Mouse (Mus musculus) liver, postnatal 0 days (tissue): ENCODE results near the gene Chrm4. TPM values are rescaled to one million over a fixed set of nuclear protein-coding genes. Genes with fewer than 3 reads are reported as not detected.
A peak's percentile ranks its signal among the peaks of the same experiment; 100 is the strongest.

Source experiments
- ATAC-seq: fragments of 200-750 bp; cut with Nextera tagmentation; 2 replicates; pipeline ENCODE4 v1.8.0; 2017; ENCODE audit warnings: mild to moderate bottlenecking, moderate library complexity
- DNase-seq: peaks from one replicate; pipeline ENCODE4 v3.0.0-alpha.2; 2016
- H3K27ac ChIP-seq: fragments of 300-500 bp; sonication (generic); 2 replicates; pipeline ENCODE4 v1.5.1; 2014; ENCODE audit warnings: antibody characterized with exemption, moderate library complexity, mild to moderate bottlenecking, low read depth
- H3K27me3 ChIP-seq: fragments of 300-500 bp; sonication (generic); 2 replicates; pipeline ENCODE4 v1.6.1; 2014; ENCODE audit warnings: low read length, control low read depth, mixed read lengths; ENCODE audit not compliant: insufficient read depth
- H3K36me3 ChIP-seq: fragments of 300-500 bp; sonication (generic); replicated peaks from 2 replicates; pipeline ENCODE4 v1.6.1; 2014; ENCODE audit warnings: mild to moderate bottlenecking, control low read depth, low read length, moderate library complexity, mixed read lengths; ENCODE audit not compliant: insufficient read depth
- H3K4me1 ChIP-seq: fragments of 300-500 bp; sonication (generic); 2 replicates; pipeline ENCODE4 v1.6.1; 2014; ENCODE audit warnings: antibody characterized with exemption, mild to moderate bottlenecking, control low read depth; ENCODE audit not compliant: insufficient read depth
- H3K4me2 ChIP-seq: fragments of 300-500 bp; sonication (generic); 2 replicates; pipeline ENCODE4 v1.6.1; 2014; ENCODE audit warnings: low read depth, mild to moderate bottlenecking, low read length, moderate library complexity, mixed read lengths
- H3K4me3 ChIP-seq: fragments of 300-500 bp; sonication (generic); 2 replicates; pipeline ENCODE4 v1.5.1; 2014; ENCODE audit warnings: low read depth, low read length
- H3K9ac ChIP-seq: fragments of 300-500 bp; sonication (generic); replicated peaks from 2 replicates; pipeline ENCODE4 v1.6.1; 2014; ENCODE audit warnings: mild to moderate bottlenecking, moderate library complexity
- H3K9me3 ChIP-seq: fragments of 300-500 bp; sonication (generic); 2 replicates; pipeline ENCODE4 v1.6.1; 2016; ENCODE audit warnings: mild to moderate bottlenecking, control low read depth, low read length, mixed read lengths
- CTCF ChIP-seq: sonication (generic); IDR thresholded peaks from 2 replicates; pipeline ENCODE4 v1.5.1; 2016; ENCODE audit warnings: antibody characterized with exemption, low read depth
- EP300 ChIP-seq: IDR thresholded peaks from 2 replicates; pipeline ENCODE4 v1.6.1; 2016; ENCODE audit warnings: antibody characterized with exemption, low read depth, mild to moderate bottlenecking
- WGBS: fragments of 180-500 bp; shearing (Covaris S2); extraction: QIAGEN DNeasy Blood & Tissue Kit; methylation state at CpG from one replicate; pipeline ENCODE4 v1.1.7; 2014; ENCODE audit not compliant: insufficient replicate concordance; 5-methylcytosine and 5-hydroxymethylcytosine counted together
- polyA plus RNA-seq: library from polyadenylated mRNA; unstranded; fragments of >200 nt; fragmentation: Nextera tagmentation; extraction: Ambion mirVana; gene quantifications from 2 replicates; pipeline ENCODE4 v1.2.1, GENCODE M21; 2015

The Chrm4 gene
- polyA plus RNA-seq, 1 experiment from 2014 or later, result not detected

- no peak for ATAC-seq
- Histone ChIP-seq H3K4me3 (no peak overlapping the region), H3K9ac (no peak overlapping the region), H3K27ac (no peak overlapping the region), H3K4me2 (no peak overlapping the region), H3K36me3 (peaks cover 65% of the 10 kb centered on the region), H3K4me1 (peaks cover 22% of the 10 kb centered on the region), H3K27me3 (peaks cover 14% of the 10 kb centered on the region), H3K9me3 (no peaks in the 10 kb centered on the region)
- TF ChIP-seq CTCF, result no peak
- no peak for TF ChIP-seq EP300
- DNase-seq, result no peak
- WGBS, result 80% methylated on average over 9 of the region's 9 CpGs
Observed at GRCm38 (mm10) chr2:91934826-91935525, 7.9 kb downstream of the Chrm4 start.

GRCm38 (mm10) chr2:91936154-91936553 lies 9.1 kb downstream of the Chrm4 start:
- Histone ChIP-seq H3K36me3 (peaks cover 74% of the 10 kb centered on the region), H3K4me3 (no peak overlapping the region), H3K9me3 (no peaks in the 10 kb centered on the region), H3K4me1 (peaks cover 14% of the 10 kb centered on the region), H3K27me3 (peaks cover 7% of the 10 kb centered on the region), H3K27ac (no peak overlapping the region), H3K4me2 (no peak overlapping the region), H3K9ac (no peak overlapping the region)
- no peak for ATAC-seq
- TF ChIP-seq CTCF, result no peak
- 92% methylated on average over 7 of the region's 7 CpGs for WGBS
- DNase-seq, result no peak

- H3K27ac ChIP-seq, result no peak overlapping the region
- TF ChIP-seq EP300 (no peak), CTCF (no peak)
- ATAC-seq (no peak), DNase-seq (no peak)
- peaks cover under 1% of the 10 kb centered on the region; the same call in 1 of the 2 replicates for H3K4me1 ChIP-seq
- 92% methylated on average over 15 of the region's 15 CpGs for WGBS
- H3K9me3 ChIP-seq, result no peaks in the 10 kb centered on the region
- no peak overlapping the region for H3K4me2 ChIP-seq
- H3K9ac ChIP-seq, result no peak overlapping the region
- H3K36me3 ChIP-seq, result peaks cover 78% of the 10 kb centered on the region
- H3K27me3 ChIP-seq, result no peaks in the 10 kb centered on the region
- no peak overlapping the region for H3K4me3 ChIP-seq
Observed at GRCm38 (mm10) chr2:91939303-91939935, 12.4 kb downstream of the Chrm4 start.

- Histone ChIP-seq H3K9me3 (no peaks in the 10 kb centered on the region), H3K9ac (no peak overlapping the region), H3K36me3 (peaks cover 68% of the 10 kb centered on the region), H3K27ac (no peak overlapping the region), H3K27me3 (no peaks in the 10 kb centered on the region), H3K4me2 (no peak overlapping the region), H3K4me3 (no peak overlapping the region), H3K4me1 (peaks cover 14% of the 10 kb centered on the region)
- DNase-seq (peak; percentile 51), ATAC-seq (no peak)
- peak; percentile 65 for TF ChIP-seq CTCF
- TF ChIP-seq EP300, result no peak
- 87% methylated on average over 6 of the region's 6 CpGs for WGBS
Observed at GRCm38 (mm10) chr2:91942356-91942755, 15.3 kb downstream of the Chrm4 start.

GRCm38 (mm10) chr2:91944170-91944950 lies 17.3 kb downstream of the Chrm4 start:
- no peak overlapping the region for H3K4me2 ChIP-seq
- no peak overlapping the region for H3K4me3 ChIP-seq
- H3K36me3 ChIP-seq, result peaks cover 48% of the 10 kb centered on the region
- no peaks in the 10 kb centered on the region for H3K9me3 ChIP-seq
- 39% methylated on average over 13 of the region's 13 CpGs for WGBS
- TF ChIP-seq CTCF (peak; percentile 97), EP300 (no peak)
- H3K27ac ChIP-seq, result no peak overlapping the region
- H3K27me3 ChIP-seq, result no peaks in the 10 kb centered on the region
- peaks cover 34% of the 10 kb centered on the region for H3K4me1 ChIP-seq
- no peak overlapping the region for H3K9ac ChIP-seq
- ATAC-seq, result peak; percentile 57
- peak; percentile 86 for DNase-seq

- H3K4me3 ChIP-seq, result no peak within 1 kb of the TSS
- 95% methylated on average over 18 of the region's 18 CpGs for WGBS
- H3K27me3 ChIP-seq, result no peaks in the 10 kb centered on the region
- no peak for ATAC-seq
- peaks cover 46% of the 10 kb centered on the region for H3K4me1 ChIP-seq
- peaks cover 37% of the 10 kb centered on the region for H3K36me3 ChIP-seq
- no peak within 1 kb of the TSS; the same call in 1 of the 2 replicates for H3K4me2 ChIP-seq
- no peak for TF ChIP-seq CTCF
- no peak for TF ChIP-seq EP300
- H3K9ac ChIP-seq, result no peak within 1 kb of the TSS
- no peak for DNase-seq
- H3K27ac ChIP-seq, result no peak within 1 kb of the TSS
- no peaks in the 10 kb centered on the region for H3K9me3 ChIP-seq
Observed at GRCm38 (mm10) chr2:91945483-91945882, 18.4 kb downstream of the Chrm4 start, which contains the start of gene Gm9821. Gm9821 (plus strand) TSS chr2:91945703.
